Mouse (Mus musculus) midbrain, embryonic 13.5 days (tissue): Measurements from ENCODE around the gene C87414. TPM values are rescaled to one million over a fixed set of nuclear protein-coding genes. Genes with fewer than 3 reads are reported as not detected.
"Not testable (repeated sequence)": the region's sequence is repeated elsewhere in the genome, so short reads cannot be mapped to it uniquely, and the experiment has no call there.

Source experiments
- ATAC-seq: fragments of 200-750 bp; cut with Nextera tagmentation; 2 replicates; pipeline ENCODE4 v1.8.0; 2017; ENCODE audit warnings: mild to moderate bottlenecking, moderate TSS enrichment, moderate library complexity
- H3K27ac ChIP-seq: fragments of 300-500 bp; sonication (generic); 2 replicates; pipeline ENCODE4 v1.5.1; 2015; ENCODE audit warnings: inconsistent platforms, mild to moderate bottlenecking, moderate library complexity
- H3K27me3 ChIP-seq: fragments of 300-500 bp; sonication (generic); 2 replicates; pipeline ENCODE4 v1.6.1; 2015; ENCODE audit warnings: mild to moderate bottlenecking, inconsistent platforms
- H3K36me3 ChIP-seq: fragments of 300-500 bp; sonication (generic); 2 replicates; pipeline ENCODE4 v1.6.1; 2015; ENCODE audit warnings: mild to moderate bottlenecking, inconsistent platforms
- H3K4me1 ChIP-seq: fragments of 300-500 bp; sonication (generic); replicated peaks from 2 replicates; pipeline ENCODE4 v1.6.1; 2015; ENCODE audit warnings: inconsistent platforms
- H3K4me2 ChIP-seq: fragments of 300-500 bp; sonication (generic); replicated peaks from 2 replicates; pipeline ENCODE4 v1.6.1; 2015; ENCODE audit warnings: moderate library complexity, mild to moderate bottlenecking, inconsistent platforms
- H3K4me3 ChIP-seq: fragments of 300-500 bp; sonication (generic); replicated peaks from 2 replicates; pipeline ENCODE4 v1.5.1; 2015; ENCODE audit warnings: mild to moderate bottlenecking, inconsistent platforms
- H3K9ac ChIP-seq: fragments of 300-500 bp; sonication (generic); replicated peaks from 2 replicates; pipeline ENCODE4 v1.6.1; 2015; ENCODE audit warnings: mild to moderate bottlenecking, inconsistent platforms
- H3K9me3 ChIP-seq: fragments of 300-500 bp; sonication (generic); 2 replicates; pipeline ENCODE4 v1.6.1; 2016; ENCODE audit warnings: mild to moderate bottlenecking, inconsistent platforms
- WGBS: fragments of 180-500 bp; shearing (Covaris S2); methylation state at CpG from one replicate; pipeline ENCODE4 v1.1.7; 2015; 5-methylcytosine and 5-hydroxymethylcytosine counted together
- polyA plus RNA-seq: library from polyadenylated mRNA; unstranded; fragments of >200 nt; fragmentation: Nextera tagmentation; extraction: Ambion mirVana; gene quantifications from 2 replicates; pipeline ENCODE4 v1.2.1, GENCODE M21; 2015

The C87414 gene
- not detected in 2 replicates for polyA plus RNA-seq

GRCm38 (mm10) chr5:93671451-93671850 is at the start of gene C87414:
TSS of gene C87414 (minus strand) at chr5:93671551.
- not testable (repeated sequence) for H3K4me1 ChIP-seq, H3K36me3 ChIP-seq, H3K9me3 ChIP-seq, H3K4me3 ChIP-seq, ATAC-seq, H3K4me2 ChIP-seq, H3K27me3 ChIP-seq, H3K9ac ChIP-seq, H3K27ac ChIP-seq
- WGBS: 75% methylated on average over 1 of the region's 3 CpGs

- not testable (repeated sequence) for H3K4me1 ChIP-seq, H3K9me3 ChIP-seq, H3K27ac ChIP-seq, H3K9ac ChIP-seq, H3K36me3 ChIP-seq, ATAC-seq, H3K4me3 ChIP-seq, H3K4me2 ChIP-seq, H3K27me3 ChIP-seq
- WGBS: 85% methylated on average over 3 of the region's 3 CpGs
Observed at GRCm38 (mm10) chr5:93684661-93685060, 13.3 kb upstream of the C87414 start.

Other genes with a start within 250 kb of the C87414 start
- gene Gm16427, start 131.4 kb downstream of the C87414 start, polyA plus RNA-seq: not detected in 2 replicates
- not detected in 2 replicates for gene Gm7792, start 172.2 kb upstream of the C87414 start, polyA plus RNA-seq